Mouse (Mus musculus): ENCODE data around the gene Enpep.

- TF ChIP-seq CTCF (conservative IDR thresholded peaks at IDR 0.05; ENCODE audit: low read length) (no peak; the same call in 1 of the 2 replicates), NANOG (IDR thresholded peaks at IDR 0.05; ENCODE audit: borderline replicate concordance, low read length) (no peak), POU5F1 (IDR thresholded peaks at IDR 0.05; ENCODE audit: borderline replicate concordance, low read length) (no peak)
These were observed 15.3 kb downstream of the Enpep start for GRCm38 (mm10) chr3:129317032-129317729.

Data from E14TG2a.4 (cell line).